Mouse (Mus musculus) forebrain, embryonic 11.5 days (tissue): Measurements from ENCODE around the gene Exoc3l4. TPM values are rescaled to one million over a fixed set of nuclear protein-coding genes. Genes with fewer than 3 reads are reported as not detected.

Experiments used
- ATAC-seq: fragments of 200-750 bp; cut with Nextera tagmentation; replicated peaks from 2 replicates; pipeline ENCODE4 v1.8.0; 2017; ENCODE audit warnings: moderate TSS enrichment; ENCODE audit not compliant: low FRiP score
- DNase-seq: peaks from one replicate; pipeline ENCODE4 v3.0.0-alpha.2; 2017; ENCODE audit warnings: low spot score
- H3K27ac ChIP-seq: fragments of 300-500 bp; sonication (generic); 2 replicates; pipeline ENCODE4 v1.5.1; 2014; ENCODE audit warnings: low read depth, low read length
- H3K27me3 ChIP-seq: fragments of 300-500 bp; sonication (generic); 2 replicates; pipeline ENCODE4 v1.6.1; 2014; ENCODE audit warnings: mild to moderate bottlenecking, low read length, mixed read lengths; ENCODE audit not compliant: control insufficient read depth, insufficient read depth
- H3K36me3 ChIP-seq: fragments of 300-500 bp; sonication (generic); 2 replicates; pipeline ENCODE4 v1.6.1; 2014; ENCODE audit warnings: mild to moderate bottlenecking, low read length, moderate library complexity, mixed read lengths; ENCODE audit not compliant: control insufficient read depth, insufficient read depth
- H3K4me1 ChIP-seq: fragments of 300-500 bp; sonication (generic); replicated peaks from 2 replicates; pipeline ENCODE4 v1.6.1; 2014; ENCODE audit warnings: low read length, mixed read lengths; ENCODE audit not compliant: control insufficient read depth, insufficient read depth
- H3K4me2 ChIP-seq: fragments of 300-500 bp; sonication (generic); 2 replicates; pipeline ENCODE4 v1.6.1; 2014; ENCODE audit warnings: low read depth, mild to moderate bottlenecking, low read length, moderate library complexity, mixed read lengths; ENCODE audit not compliant: severe bottlenecking
- H3K4me3 ChIP-seq: fragments of 300-500 bp; sonication (generic); 2 replicates; pipeline ENCODE4 v1.5.1; 2014; ENCODE audit warnings: low read depth, low read length
- H3K9ac ChIP-seq: fragments of 300-500 bp; sonication (generic); 2 replicates; pipeline ENCODE4 v1.6.1; 2014; ENCODE audit warnings: low read length
- H3K9me3 ChIP-seq: fragments of 300-500 bp; sonication (generic); 2 replicates; pipeline ENCODE4 v1.6.1; 2016; ENCODE audit warnings: low read length, mixed read lengths; ENCODE audit not compliant: control insufficient read depth
- WGBS: fragments of 180-500 bp; shearing (Covaris S2); extraction: QIAGEN DNeasy Blood & Tissue Kit; methylation state at CpG from one replicate; pipeline ENCODE4 v1.1.7; 2014; 5-methylcytosine and 5-hydroxymethylcytosine counted together
- polyA plus RNA-seq: library from polyadenylated mRNA; unstranded; fragments of >200 nt; fragmentation: Nextera tagmentation; extraction: Ambion mirVana; gene quantifications from 2 replicates; pipeline ENCODE4 v1.2.1, GENCODE M21; 2014

Exoc3l4 gene
- polyA plus RNA-seq, 1 experiment from 2014 or later: 3.3 TPM

- peak; percentile 35 for ATAC-seq
- under 1% methylated on average over 46 of the region's 49 CpGs for WGBS
- Histone ChIP-seq H3K4me2 (peak overlapping the region; percentile 95), H3K9ac (peak overlapping the region; percentile 89), H3K36me3 (no peaks in the 10 kb centered on the region), H3K9me3 (no peaks in the 10 kb centered on the region), H3K4me3 (peak overlapping the region; percentile 95), H3K4me1 (peaks cover 12% of the 10 kb centered on the region), H3K27ac (peak overlapping the region; percentile 83), H3K27me3 (no peaks in the 10 kb centered on the region)
- peak; percentile 73 for DNase-seq
These were observed 39.9 kb upstream of the Exoc3l4 start for GRCm38 (mm10) chr12:111376826-111377331.

DNA sequence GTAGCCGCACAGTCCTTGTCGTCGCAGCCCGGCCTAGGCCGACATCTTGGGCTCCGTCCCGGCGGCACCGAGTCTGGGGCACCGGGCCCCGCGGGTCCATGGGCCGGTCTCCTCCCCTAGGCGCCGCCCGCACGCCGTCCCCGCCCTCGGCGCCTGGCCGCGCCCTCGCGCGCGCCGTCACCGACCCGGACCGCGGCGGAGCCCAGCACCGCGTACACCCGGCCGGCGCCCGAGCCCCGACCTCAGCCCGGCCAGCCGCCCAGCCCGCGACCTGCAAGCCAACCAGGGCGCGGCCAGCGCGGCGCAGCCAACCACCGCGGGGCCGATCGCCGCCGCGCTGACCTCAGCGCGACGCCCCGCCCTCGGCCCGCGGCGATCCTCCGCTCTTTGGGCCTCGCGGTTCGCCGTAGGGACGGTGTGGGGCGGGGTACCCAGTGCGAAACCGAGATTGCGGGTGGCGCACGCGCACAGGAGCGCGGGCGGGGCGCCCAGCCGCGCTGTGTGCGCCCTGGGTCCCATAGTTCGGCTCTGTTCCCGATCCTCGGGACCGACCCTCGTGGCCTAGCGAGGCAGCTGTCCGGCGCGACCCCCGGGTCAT is 39.3 kb upstream of the Exoc3l4 start, which contains the start of gene Cdc42bpb:
TSS of gene Cdc42bpb (minus strand) at position 343 of the 598 bp plus-strand sequence.
- H3K9me3 ChIP-seq: no peaks in the 10 kb centered on the region
- peaks cover 12% of the 10 kb centered on the region for H3K4me1 ChIP-seq
- ATAC-seq (peak; percentile 96), DNase-seq (peak; percentile 96)
- peak within 1 kb of the TSS; percentile 95 for H3K4me2 ChIP-seq
- H3K9ac ChIP-seq: peak within 1 kb of the TSS; percentile 89
- H3K36me3 ChIP-seq: no peaks in the 10 kb centered on the region
- under 1% methylated on average over 88 of the region's 94 CpGs for WGBS
- H3K27ac ChIP-seq: peak within 1 kb of the TSS; percentile 83
- H3K4me3 ChIP-seq: peak within 1 kb of the TSS; percentile 95
- H3K27me3 ChIP-seq: no peaks in the 10 kb centered on the region

DNA sequence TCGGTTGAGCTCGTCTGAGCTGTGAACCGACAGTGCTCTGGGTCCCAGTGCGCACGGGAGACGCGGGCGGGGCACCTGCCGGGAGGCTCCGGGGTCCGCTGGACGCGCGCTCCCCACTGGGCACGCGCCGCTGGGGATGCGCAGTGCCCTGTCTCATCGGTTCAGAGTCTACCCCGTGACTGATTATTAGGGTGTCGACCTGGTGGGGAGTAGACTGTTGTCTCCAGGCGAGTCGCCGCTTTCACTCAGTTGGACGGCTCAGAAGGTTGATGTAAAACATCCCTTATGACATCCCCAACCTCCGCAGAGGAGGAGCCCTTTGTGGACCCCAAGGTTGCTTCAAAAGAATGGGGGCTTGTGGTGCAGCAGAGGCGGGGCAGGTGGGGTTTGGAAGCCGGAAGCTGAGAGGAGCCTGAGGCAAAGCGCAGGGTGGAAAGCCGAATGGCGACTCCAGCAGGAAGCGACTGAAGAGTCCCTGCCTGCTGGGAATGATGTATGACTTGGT is 38.8 kb upstream of the Exoc3l4 start:
- DNase-seq: peak; percentile 75
- 0% methylated on average over 32 of the region's 32 CpGs for WGBS

GRCm38 (mm10) chr12:111378812-111379211 is 38.0 kb upstream of the Exoc3l4 start:
- Histone ChIP-seq H3K4me2 (peak overlapping the region; percentile 95; the same call in 1 of the 2 replicates), H3K9me3 (no peaks in the 10 kb centered on the region), H3K27me3 (no peaks in the 10 kb centered on the region), H3K36me3 (no peaks in the 10 kb centered on the region), H3K27ac (no peak overlapping the region), H3K9ac (no peak overlapping the region; the same call in 1 of the 2 replicates), H3K4me1 (peaks cover 12% of the 10 kb centered on the region), H3K4me3 (peak overlapping the region; percentile 95)
- no peak for ATAC-seq
- 74% methylated on average over 12 of the region's 12 CpGs for WGBS
- DNase-seq: no peak

More for the DNA sequence above, 38.8 kb upstream of the Exoc3l4 start:
- Histone ChIP-seq H3K4me2 (peak overlapping the region; percentile 95), H3K4me3 (peak overlapping the region; percentile 95), H3K9me3 (no peaks in the 10 kb centered on the region), H3K27ac (peak overlapping the region; percentile 83), H3K27me3 (no peaks in the 10 kb centered on the region), H3K4me1 (peaks cover 12% of the 10 kb centered on the region), H3K36me3 (no peaks in the 10 kb centered on the region), H3K9ac (peak overlapping the region; percentile 89)
- ATAC-seq: peak; percentile 79

- Histone ChIP-seq H3K4me2 (no peak overlapping the region), H3K36me3 (no peaks in the 10 kb centered on the region), H3K27ac (no peak overlapping the region), H3K9me3 (no peaks in the 10 kb centered on the region), H3K4me3 (no peak overlapping the region), H3K4me1 (no peaks in the 10 kb centered on the region), H3K27me3 (no peaks in the 10 kb centered on the region), H3K9ac (no peak overlapping the region)
- DNase-seq (no peak), ATAC-seq (no peak)
- WGBS: 87% methylated on average over 13 of the region's 13 CpGs
These were observed 30.8 kb upstream of the Exoc3l4 start for GRCm38 (mm10) chr12:111385883-111386641.

DNA sequence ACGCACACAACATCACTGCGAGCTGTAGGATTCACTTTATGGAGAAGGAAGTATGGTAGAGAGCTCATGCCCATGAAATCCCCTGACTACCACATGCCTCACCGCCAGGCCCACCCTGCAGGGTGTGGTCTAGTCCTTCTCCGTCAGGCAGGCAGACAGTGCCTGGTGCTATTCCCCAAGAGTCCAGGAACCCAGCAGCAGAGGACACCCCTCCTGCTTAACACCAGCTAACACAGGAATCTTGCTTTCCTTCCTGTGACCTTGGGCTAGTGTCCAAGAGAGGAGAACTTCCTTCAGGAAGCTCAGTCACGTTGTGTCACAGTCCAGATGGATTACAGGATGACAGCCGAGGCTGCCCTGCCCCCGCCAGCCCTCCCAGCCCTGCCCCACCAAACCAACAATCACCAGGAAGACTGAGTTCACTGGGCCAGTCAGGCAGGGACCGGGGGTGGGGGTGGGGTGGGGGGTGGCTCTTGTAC is 30.1 kb upstream of the Exoc3l4 start:
- no peaks in the 10 kb centered on the region for H3K36me3 ChIP-seq
- no peaks in the 10 kb centered on the region for H3K4me1 ChIP-seq
- no peak overlapping the region for H3K27ac ChIP-seq
- no peaks in the 10 kb centered on the region for H3K27me3 ChIP-seq
- 75% methylated on average over 8 of the region's 8 CpGs for WGBS
- ATAC-seq: no peak
- H3K4me2 ChIP-seq: no peak overlapping the region
- no peaks in the 10 kb centered on the region for H3K9me3 ChIP-seq
- H3K9ac ChIP-seq: no peak overlapping the region
- H3K4me3 ChIP-seq: no peak overlapping the region
- DNase-seq: no peak

DNA sequence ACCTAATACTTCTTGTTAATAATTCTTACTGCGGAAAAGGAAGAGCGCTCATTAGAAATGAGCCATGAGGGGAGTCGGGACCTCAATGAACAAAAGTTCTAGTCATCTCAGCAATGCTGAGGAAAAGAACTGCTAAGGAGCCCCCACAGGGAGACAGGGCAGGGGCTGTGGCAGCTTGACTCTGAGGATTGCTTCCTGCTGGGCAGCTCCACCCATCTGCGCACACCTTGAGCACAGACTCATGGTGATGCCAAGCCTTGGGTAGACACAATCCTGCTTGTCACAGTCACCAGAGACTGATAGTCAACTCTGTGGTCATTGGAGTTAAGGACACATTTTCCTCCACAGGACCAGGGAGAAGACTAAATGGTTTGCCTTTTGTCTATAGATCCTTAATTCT is 29.7 kb upstream of the Exoc3l4 start:
- no peaks in the 10 kb centered on the region for H3K4me1 ChIP-seq
- 88% methylated on average over 4 of the region's 4 CpGs for WGBS
- H3K9me3 ChIP-seq: no peaks in the 10 kb centered on the region
- H3K9ac ChIP-seq: no peak overlapping the region
- no peak overlapping the region for H3K4me2 ChIP-seq
- no peak overlapping the region for H3K4me3 ChIP-seq
- H3K27me3 ChIP-seq: no peaks in the 10 kb centered on the region
- DNase-seq: no peak
- no peaks in the 10 kb centered on the region for H3K36me3 ChIP-seq
- no peak for ATAC-seq
- H3K27ac ChIP-seq: no peak overlapping the region

GRCm38 (mm10) chr12:111394008-111394407 is 22.8 kb upstream of the Exoc3l4 start:
- 84% methylated on average over 6 of the region's 6 CpGs for WGBS
- Histone ChIP-seq H3K4me1 (no peaks in the 10 kb centered on the region), H3K9me3 (no peaks in the 10 kb centered on the region), H3K36me3 (no peaks in the 10 kb centered on the region), H3K4me3 (no peak overlapping the region), H3K27me3 (no peaks in the 10 kb centered on the region), H3K27ac (no peak overlapping the region), H3K9ac (no peak overlapping the region), H3K4me2 (no peak overlapping the region)
- no peak for ATAC-seq
- DNase-seq: no peak
